Mouse (Mus musculus): ENCODE results near the gene Synj1.

The Synj1 gene

DNA sequence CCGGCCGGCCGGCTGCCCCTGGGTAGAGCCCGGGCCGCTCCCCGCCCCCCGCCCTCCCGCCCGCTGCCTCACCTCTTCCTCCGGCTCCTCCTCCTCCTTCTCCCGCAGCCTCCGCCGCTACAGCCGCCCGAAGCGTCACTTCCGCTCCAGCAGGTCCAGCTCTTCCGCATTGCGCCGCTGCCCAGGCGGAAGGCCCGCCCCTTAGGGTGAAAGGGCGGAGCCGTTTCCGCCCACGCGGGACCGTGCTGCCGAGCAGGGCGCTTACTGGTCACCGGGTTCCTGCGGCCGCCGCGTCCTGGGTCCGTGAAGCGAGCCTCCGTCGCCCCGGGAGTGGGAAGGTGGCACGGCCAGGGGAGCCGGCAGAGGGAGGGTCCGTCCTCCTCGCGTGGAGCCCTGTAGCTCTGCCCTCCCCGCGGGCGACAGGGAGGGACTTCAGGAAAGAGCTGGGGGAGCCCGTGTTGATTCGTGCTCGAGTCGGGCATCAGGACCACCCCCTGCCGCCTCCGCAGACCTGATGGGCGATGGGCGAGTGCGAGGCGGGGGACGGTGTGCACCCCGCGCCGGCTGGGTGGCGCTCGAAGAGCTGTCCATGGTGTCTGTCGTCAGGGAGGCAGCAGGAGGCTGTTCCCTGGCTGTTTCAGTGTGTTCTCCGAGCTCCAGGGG lies at the start of gene Synj1:
Gene Synj1, minus strand, starts transcription at position 288 of the 663 bp plus-strand sequence.
- DNase-seq = peak; percentile 91

GRCm38 (mm10) chr16:91057741-91058140 lies 46.6 kb upstream of the Synj1 start:
- no peak for DNase-seq

GRCm38 (mm10) chr16:91057261-91057660 lies 46.2 kb upstream of the Synj1 start:
- no peak for DNase-seq

DNA sequence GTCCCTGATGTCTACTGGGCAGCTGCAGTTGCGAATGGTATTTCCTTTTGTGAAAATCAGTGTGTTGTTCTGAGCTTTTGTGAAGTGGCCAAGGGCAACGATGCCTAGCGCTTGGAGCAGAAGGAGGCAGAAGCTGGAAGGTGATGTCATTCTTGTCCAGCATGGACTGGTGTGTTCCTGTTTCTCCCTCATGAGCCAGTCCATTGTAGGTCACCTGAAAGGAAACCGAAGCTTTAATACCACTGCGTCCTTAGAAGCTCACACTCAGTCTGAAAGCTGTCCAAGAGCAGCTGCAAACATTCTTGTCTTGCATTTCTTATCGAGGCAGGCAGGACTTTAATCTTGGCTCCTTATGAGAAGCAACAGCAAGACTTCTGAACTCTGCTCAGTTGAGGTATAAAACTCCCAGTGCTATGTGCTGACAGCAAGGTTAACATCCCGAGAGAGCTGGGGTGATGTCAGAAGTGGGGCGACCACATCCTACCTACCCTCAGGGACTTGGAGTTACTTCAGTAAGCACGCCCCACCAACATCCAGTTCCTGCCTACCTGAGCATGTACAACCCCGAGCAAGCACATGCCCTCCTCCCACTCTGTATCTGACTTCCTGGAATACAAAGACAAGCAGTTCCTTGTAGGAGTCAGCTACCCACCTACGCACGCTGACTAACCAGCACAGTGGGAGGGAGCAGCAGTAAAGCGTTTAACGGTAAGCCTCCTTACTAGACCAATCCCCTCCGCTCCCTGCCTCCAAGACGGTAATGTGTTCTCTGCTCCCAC lies 45.1 kb upstream of the Synj1 start:
- DNase-seq = peak; percentile 57

GRCm38 (mm10) chr16:91055150-91055549 lies 44.0 kb upstream of the Synj1 start:
- no peak for DNase-seq

DNA sequence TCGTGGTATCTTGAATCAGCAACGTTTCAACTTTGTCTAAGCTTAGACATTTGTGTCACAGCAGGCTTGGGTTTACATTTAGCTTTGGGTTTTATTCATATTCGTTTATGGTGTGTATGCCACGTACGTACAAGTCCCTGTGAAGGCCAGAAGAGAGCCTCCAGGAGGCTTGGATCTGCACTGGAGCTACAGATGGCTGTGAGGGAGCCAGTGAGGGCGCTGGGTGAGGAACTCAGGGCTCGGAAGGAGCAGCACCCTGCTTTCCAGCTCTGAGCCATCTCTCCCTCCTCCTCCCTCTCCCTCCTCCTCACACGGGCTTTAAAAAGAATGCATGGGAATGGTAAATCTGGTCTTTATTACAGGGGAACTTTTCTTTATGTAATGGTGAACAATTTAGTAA lies 42.5 kb upstream of the Synj1 start:
- DNase-seq = no peak

GRCm38 (mm10) chr16:91045511-91045910 lies 34.4 kb upstream of the Synj1 start:
- DNase-seq = peak; percentile 61

- peak; percentile 99 for DNase-seq
These were observed 33.4 kb upstream of the Synj1 start, which contains the start of gene Paxbp1 for GRCm38 (mm10) chr16:91044270-91045182. Paxbp1 (minus strand) TSS chr16:91044543.

- DNase-seq = peak; percentile 74
These were observed 32.5 kb upstream of the Synj1 start for GRCm38 (mm10) chr16:91043461-91044248.

- DNase-seq = no peak
These were observed 31.5 kb upstream of the Synj1 start for GRCm38 (mm10) chr16:91042640-91043039.

DNA sequence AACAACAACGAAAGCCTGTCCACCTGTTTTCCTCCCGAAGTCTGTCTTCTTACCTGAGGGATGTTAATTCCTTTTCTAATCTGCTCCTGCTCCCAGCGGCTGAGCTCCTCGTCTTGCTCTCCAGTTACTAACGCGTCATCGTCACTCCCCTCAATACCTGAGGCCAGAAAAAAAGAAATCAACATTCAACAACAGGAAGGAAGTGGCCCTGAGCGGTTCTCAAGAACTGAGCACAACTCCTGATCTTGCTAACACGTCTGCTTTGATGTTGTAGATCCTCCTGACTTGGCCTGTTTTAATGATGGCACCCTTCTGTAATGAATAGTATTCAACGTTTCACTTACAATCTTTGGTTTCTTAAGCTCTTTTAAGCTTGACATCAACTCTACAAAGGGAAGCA lies 24.8 kb upstream of the Synj1 start:
- DNase-seq = no peak

DNA sequence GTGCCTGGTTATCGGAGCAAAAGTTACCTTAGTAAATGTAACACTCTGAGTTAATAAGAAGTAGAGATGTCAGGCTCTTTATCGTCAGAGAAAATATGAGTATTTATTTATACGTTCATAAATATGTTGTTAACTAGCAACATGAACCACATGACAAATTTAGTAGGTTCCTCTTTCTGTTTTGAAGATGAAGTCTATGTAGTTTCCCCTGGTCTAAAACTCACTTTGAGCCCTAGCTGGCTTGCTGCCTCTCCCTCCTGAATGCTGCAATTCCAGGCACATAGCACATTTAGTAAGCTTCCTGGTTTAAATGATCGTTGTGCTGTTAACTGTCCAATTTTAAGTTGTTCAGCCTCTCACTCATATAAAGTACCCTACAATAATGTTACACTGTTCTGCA lies 19.6 kb upstream of the Synj1 start:
- no peak for DNase-seq

DNA sequence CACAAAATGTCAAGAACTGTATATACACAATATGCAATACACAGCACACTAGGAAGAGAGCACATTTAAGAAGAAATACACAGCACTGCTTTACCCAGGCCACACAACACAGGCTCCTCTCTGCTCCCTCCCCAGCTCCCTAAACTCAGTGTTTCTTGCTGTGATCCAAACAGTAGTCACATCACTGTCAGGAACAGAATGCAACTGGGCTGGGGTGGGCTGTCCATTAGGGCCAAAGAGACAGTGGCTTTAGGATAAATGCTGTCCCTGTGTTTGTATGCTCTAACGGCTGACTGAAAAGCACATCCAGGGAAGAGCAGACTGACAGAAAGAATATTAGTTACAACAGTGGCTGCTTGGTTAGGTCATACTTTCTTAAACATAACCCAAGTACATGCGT lies 18.8 kb upstream of the Synj1 start:
- no peak for DNase-seq

DNA sequence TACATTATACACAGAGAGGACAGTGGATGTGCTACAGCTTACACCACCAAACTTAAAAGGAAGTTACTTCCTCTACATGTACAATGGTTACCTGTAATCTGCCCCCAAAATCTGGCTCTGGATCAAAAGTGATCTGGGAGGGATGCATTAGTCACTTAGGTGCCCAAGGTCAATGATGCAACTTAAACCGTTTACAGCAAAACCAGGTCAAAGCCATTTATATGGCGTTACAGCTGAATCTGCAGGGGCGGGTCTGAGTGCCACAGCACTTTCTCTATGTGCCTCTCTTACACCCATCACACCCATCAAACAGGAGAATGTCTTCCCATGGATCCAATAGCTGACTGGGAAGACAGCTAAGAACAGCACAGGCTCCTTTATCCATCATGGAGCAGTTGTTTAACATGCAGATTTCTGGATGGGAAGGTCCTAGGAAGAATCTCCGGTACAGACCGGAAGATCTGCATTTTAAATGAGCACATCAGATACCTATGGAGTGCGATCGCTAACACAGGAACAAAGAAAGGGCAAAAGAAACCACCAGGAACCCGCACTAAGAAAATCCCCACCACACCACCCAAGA lies 18.1 kb upstream of the Synj1 start:
- no peak for DNase-seq

DNA sequence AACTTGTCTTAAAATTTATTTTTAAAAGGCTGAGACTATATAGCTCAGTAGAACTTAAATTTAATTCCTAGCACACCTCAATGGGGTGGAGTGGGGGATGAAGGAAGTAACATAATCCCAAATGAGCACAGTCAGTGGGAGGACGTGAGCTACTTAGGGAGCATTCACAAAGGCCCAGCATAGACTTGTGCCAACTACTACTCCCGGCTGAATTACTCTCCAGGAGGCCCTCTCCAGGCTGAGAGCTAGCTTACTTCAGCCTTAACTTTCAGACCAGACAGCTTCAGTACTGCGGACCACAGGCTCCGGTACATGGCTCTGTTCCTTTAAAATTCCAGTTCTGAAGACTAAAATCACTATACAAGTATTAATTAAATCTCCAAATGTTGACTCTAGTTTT lies 15.2 kb upstream of the Synj1 start:
- no peak for DNase-seq

DNA sequence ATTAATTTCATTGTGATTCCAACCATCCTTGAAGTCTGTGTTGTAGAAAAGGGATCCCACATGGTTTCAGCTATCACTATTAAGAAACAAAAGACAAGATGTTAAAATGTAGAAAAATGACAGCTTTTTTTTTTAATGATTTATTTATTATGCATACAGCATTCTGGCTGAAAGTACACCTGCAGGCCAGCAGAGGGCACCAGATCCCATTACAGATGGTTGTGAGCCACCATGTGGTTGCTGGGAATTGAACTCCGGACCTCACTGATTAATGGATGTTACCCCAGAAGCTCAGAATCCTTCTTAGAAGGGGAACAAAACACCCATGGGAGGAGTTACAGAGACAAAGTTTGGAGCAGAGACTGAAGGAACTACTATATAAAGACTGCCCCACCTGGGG lies 12.3 kb upstream of the Synj1 start:
- DNase-seq = peak; percentile 35

GRCm38 (mm10) chr16:91020842-91021483 lies 9.9 kb upstream of the Synj1 start:
- DNase-seq = no peak

DNA sequence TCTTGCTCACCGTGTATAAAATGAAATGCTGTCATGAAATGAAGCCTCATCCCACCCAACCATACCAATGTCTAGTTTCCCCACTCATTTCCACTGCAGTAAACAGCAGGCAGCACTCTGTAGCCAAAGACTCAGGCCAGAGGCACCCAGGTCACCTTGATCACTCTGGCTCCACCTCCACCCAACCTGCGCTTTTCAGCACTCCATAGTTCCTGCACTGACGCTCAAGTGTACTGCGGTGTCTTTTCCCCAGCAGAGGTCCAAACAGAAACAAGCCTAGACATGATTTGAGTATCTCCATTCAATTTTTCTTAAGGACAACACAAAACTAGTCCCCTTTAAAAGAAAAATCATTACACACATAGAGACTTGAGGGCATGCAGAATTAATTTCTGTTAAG lies 8.4 kb upstream of the Synj1 start:
- no peak for DNase-seq

DNA sequence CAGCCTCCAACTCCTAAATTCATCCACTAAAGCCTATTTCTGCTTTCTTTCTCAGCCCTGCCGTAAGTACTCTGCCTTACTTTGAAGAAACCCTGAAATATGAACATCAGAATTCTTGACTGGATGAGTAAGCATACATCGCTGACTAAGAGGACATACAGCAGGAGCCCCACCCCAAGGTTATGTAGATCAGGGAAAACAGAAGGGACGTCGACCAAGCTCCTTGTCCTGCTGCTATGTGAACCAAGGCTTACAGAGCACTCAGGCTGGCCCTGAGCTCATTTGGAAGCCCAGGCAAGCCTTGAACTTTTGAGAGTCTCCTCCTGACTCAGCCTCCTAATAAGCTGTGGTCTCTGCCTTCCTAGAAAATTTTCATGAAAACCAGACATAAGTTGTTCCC lies 4.7 kb upstream of the Synj1 start:
- no peak for DNase-seq

DNA sequence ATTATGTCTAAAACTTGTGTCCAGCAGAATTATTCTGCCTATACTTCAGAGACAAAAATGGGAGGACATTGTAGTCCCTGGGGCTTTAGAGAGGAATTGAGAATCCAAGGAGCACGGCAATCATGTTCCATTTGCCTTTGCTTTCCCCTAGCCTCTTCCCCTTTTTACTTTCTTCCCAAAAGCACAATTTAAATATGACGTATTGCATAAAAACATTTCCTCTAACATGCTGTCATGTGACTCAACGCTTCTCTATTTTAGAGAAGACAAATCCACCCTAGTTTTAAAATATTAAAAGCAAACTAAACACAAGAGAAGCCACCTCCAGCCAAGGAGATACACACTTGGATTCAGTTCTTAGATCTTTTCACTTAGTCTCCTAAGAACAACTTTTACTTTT lies 739 bp upstream of the Synj1 start:
- DNase-seq = no peak

GRCm38 (mm10) chr16:91010581-91011020 lies 507 bp downstream of the Synj1 start:
- DNase-seq = no peak

Data from thymus, postnatal 14 days (tissue).